Mouse (Mus musculus): ENCODE measurements around the gene Cnn2. TPM values are rescaled to one million over a fixed set of nuclear protein-coding genes. Genes with fewer than 3 reads are reported as not detected.

Gene Cnn2
- polyA plus RNA-seq, 2 experiments: 15.8 to 33.8 TPM

GRCm38 (mm10) chr10:79974668-79975067 lies 13.7 kb upstream of the Cnn2 start:
- Histone ChIP-seq H3K9ac (replicated peaks) (no peak overlapping the region), H3K4me3 (ENCODE audit: insufficient read depth in 1 of 2, low read depth in 2 of 2, low read length in 2 of 2) (no peak overlapping the region), H3K4me2 (ENCODE audit: low read depth) (no peak overlapping the region), H3K9me3 (ENCODE audit: control insufficient read depth, low read length) (peaks cover 13% of the 10 kb centered on the region), H3K27ac (no peak overlapping the region), H3K27me3 (ENCODE audit: control insufficient read depth, insufficient read depth, low read length) (peaks cover 22% of the 10 kb centered on the region), H3K36me3 (replicated peaks; ENCODE audit: control insufficient read depth, insufficient read depth, low read depth) (peaks cover 37% of the 10 kb centered on the region), H3K4me1 (replicated peaks; ENCODE audit: control insufficient read depth in 2 of 2, insufficient read depth in 2 of 2, low read length in 1 of 2) (no peaks in the 10 kb centered on the region)
- WGBS (ENCODE audit: insufficient replicate concordance): 66% methylated on average over 8 of the region's 8 CpGs
- ATAC-seq (ENCODE audit: insufficient read depth) (no peak), DNase-seq (ENCODE audit: low read depth in 3 of 3, low spot score in 3 of 3) (no peak)
- TF ChIP-seq CTCF (IDR thresholded peaks at IDR 0.05; ENCODE audit: low read depth) (no peak), EP300 (IDR thresholded peaks at IDR 0.05; ENCODE audit: low read depth) (no peak)

GRCm38 (mm10) chr10:79976071-79976721 lies 12.2 kb upstream of the Cnn2 start:
- DNase-seq (ENCODE audit: low read depth in 3 of 3, low spot score in 3 of 3) (no peak), ATAC-seq (ENCODE audit: insufficient read depth) (no peak)
- H3K9me3 ChIP-seq (ENCODE audit: control insufficient read depth, low read length): peaks cover 13% of the 10 kb centered on the region
- no peak overlapping the region for H3K27ac ChIP-seq
- peaks cover 9% of the 10 kb centered on the region for H3K27me3 ChIP-seq (ENCODE audit: control insufficient read depth, insufficient read depth, low read length)
- no peaks in the 10 kb centered on the region for H3K4me1 ChIP-seq (replicated peaks; ENCODE audit: control insufficient read depth in 2 of 2, insufficient read depth in 2 of 2, low read length in 1 of 2)
- WGBS (ENCODE audit: insufficient replicate concordance): 88% methylated on average over 28 of the region's 28 CpGs
- H3K9ac ChIP-seq (replicated peaks): no peak overlapping the region
- H3K36me3 ChIP-seq (replicated peaks; ENCODE audit: control insufficient read depth, insufficient read depth, low read depth): peaks cover 37% of the 10 kb centered on the region
- no peak overlapping the region for H3K4me2 ChIP-seq (ENCODE audit: low read depth)
- TF ChIP-seq CTCF (IDR thresholded peaks at IDR 0.05; ENCODE audit: low read depth) (no peak), EP300 (IDR thresholded peaks at IDR 0.05; ENCODE audit: low read depth) (no peak)
- no peak overlapping the region for H3K4me3 ChIP-seq (ENCODE audit: insufficient read depth in 1 of 2, low read depth in 2 of 2, low read length in 2 of 2)

GRCm38 (mm10) chr10:79976722-79977107 lies 11.7 kb upstream of the Cnn2 start:
- Histone ChIP-seq H3K9me3 (ENCODE audit: control insufficient read depth, low read length) (peaks cover 13% of the 10 kb centered on the region), H3K36me3 (replicated peaks; ENCODE audit: control insufficient read depth, insufficient read depth, low read depth) (peaks cover 37% of the 10 kb centered on the region), H3K4me3 (ENCODE audit: insufficient read depth in 1 of 2, low read depth in 2 of 2, low read length in 2 of 2) (no peak overlapping the region), H3K9ac (replicated peaks) (no peak overlapping the region), H3K27ac (no peak overlapping the region), H3K4me1 (replicated peaks; ENCODE audit: control insufficient read depth in 2 of 2, insufficient read depth in 2 of 2, low read length in 1 of 2) (no peaks in the 10 kb centered on the region), H3K27me3 (ENCODE audit: control insufficient read depth, insufficient read depth, low read length) (peaks cover 4% of the 10 kb centered on the region), H3K4me2 (ENCODE audit: low read depth) (no peak overlapping the region)
- WGBS (ENCODE audit: insufficient replicate concordance): 91% methylated on average over 36 of the region's 36 CpGs
- no peak for ATAC-seq (ENCODE audit: insufficient read depth)
- no peak for DNase-seq (ENCODE audit: low read depth in 3 of 3, low spot score in 3 of 3)
- TF ChIP-seq EP300 (IDR thresholded peaks at IDR 0.05; ENCODE audit: low read depth) (no peak), CTCF (IDR thresholded peaks at IDR 0.05; ENCODE audit: low read depth) (no peak)

- Histone ChIP-seq H3K27ac (no peak overlapping the region), H3K4me3 (ENCODE audit: insufficient read depth in 1 of 2, low read depth in 2 of 2, low read length in 2 of 2) (no peak overlapping the region), H3K27me3 (ENCODE audit: control insufficient read depth, insufficient read depth, low read length) (no peaks in the 10 kb centered on the region; the same call in 1 of the 2 replicates), H3K36me3 (replicated peaks; ENCODE audit: control insufficient read depth, insufficient read depth, low read depth) (peaks cover 37% of the 10 kb centered on the region), H3K4me2 (ENCODE audit: low read depth) (no peak overlapping the region), H3K9ac (replicated peaks) (no peak overlapping the region), H3K4me1 (replicated peaks; ENCODE audit: control insufficient read depth in 2 of 2, insufficient read depth in 2 of 2, low read length in 1 of 2) (no peaks in the 10 kb centered on the region; a peak in 1 of 4 replicates), H3K9me3 (ENCODE audit: control insufficient read depth, low read length) (peaks cover 13% of the 10 kb centered on the region)
- no peak for DNase-seq (ENCODE audit: low read depth in 3 of 3, low spot score in 3 of 3)
- 96% methylated on average over 28 of the region's 28 CpGs for WGBS (ENCODE audit: insufficient replicate concordance)
- TF ChIP-seq EP300 (IDR thresholded peaks at IDR 0.05; ENCODE audit: low read depth) (no peak), CTCF (IDR thresholded peaks at IDR 0.05; ENCODE audit: low read depth) (no peak)
- no peak for ATAC-seq (ENCODE audit: insufficient read depth)
These were observed 11.1 kb upstream of the Cnn2 start for GRCm38 (mm10) chr10:79977324-79977723.

GRCm38 (mm10) chr10:79978061-79978460 lies 10.3 kb upstream of the Cnn2 start:
- Histone ChIP-seq H3K4me1 (replicated peaks; ENCODE audit: control insufficient read depth in 2 of 2, insufficient read depth in 2 of 2, low read length in 1 of 2) (peaks cover 2% of the 10 kb centered on the region in 2 experiments), H3K27me3 (ENCODE audit: control insufficient read depth, insufficient read depth, low read length) (no peaks in the 10 kb centered on the region; the same call in 1 of the 2 replicates), H3K9me3 (ENCODE audit: control insufficient read depth, low read length) (peaks cover 13% of the 10 kb centered on the region), H3K27ac (no peak overlapping the region), H3K36me3 (replicated peaks; ENCODE audit: control insufficient read depth, insufficient read depth, low read depth) (peaks cover 37% of the 10 kb centered on the region), H3K9ac (replicated peaks) (no peak overlapping the region), H3K4me2 (ENCODE audit: low read depth) (no peak overlapping the region), H3K4me3 (ENCODE audit: insufficient read depth in 1 of 2, low read depth in 2 of 2, low read length in 2 of 2) (no peak overlapping the region)
- TF ChIP-seq CTCF (IDR thresholded peaks at IDR 0.05; ENCODE audit: low read depth) (no peak), EP300 (IDR thresholded peaks at IDR 0.05; ENCODE audit: low read depth) (no peak)
- whole genome bisulfite sequencing (ENCODE audit: insufficient replicate concordance): 95% methylated on average over 21 of the region's 21 CpGs
- ATAC-seq (ENCODE audit: insufficient read depth): no peak
- no peak for DNase-seq (ENCODE audit: low read depth in 3 of 3, low spot score in 3 of 3)
